Mouse (Mus musculus): ENCODE data around the gene Golt1a. TPM values are rescaled to one million over a fixed set of nuclear protein-coding genes. Genes with fewer than 3 reads are reported as not detected.
"Not testable (repeated sequence)": the region's sequence is repeated elsewhere in the genome, so short reads cannot be mapped to it uniquely, and the experiment has no call there.

Golt1a gene
- total RNA-seq, 2 experiments from 2014 or later, result 1.7 to 2.0 TPM

DNA sequence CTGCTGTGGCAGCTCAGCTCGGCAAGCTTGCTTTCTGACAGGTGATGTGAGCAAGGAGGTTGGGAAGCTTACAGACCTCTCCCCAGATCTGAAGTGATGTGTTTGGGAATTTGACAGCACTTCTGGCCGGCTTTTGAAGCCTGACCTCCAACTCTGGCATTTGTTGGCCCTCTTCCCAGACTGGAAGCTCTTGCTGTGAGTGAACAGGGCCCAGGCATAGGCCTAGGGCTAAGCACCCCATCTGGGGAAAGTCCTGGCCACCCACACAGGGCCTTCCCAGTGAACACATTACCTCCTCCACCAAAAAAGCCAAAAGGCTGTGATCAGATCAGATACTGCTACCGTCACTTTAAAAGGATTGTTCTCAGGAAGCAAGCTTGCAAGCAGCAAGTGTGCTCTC, 7.1 kb upstream of the Golt1a start:
- DNase-seq, result peak; percentile 87 to 88

DNA sequence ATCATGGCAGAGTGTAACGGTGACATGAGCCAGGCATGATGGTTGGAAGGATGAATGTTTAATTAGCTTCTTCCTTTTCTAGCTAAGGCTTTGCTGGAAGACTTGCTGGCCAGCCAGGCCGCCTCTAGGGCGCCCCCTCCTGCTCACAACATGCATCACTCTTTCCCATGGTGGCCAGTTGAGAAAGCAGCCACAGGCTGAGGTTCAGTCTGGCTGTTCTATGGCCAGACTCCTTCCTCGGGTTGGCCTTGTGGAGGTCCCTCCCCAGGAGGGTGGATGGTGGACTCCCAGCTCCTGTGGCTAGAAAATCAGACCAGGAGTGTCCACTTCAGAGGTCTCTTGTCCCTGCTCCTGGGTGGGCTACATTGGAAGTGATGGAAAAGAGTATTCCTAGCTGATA, 2.8 kb upstream of the Golt1a start:
- peak; percentile 86 to 91 for DNase-seq

DNA sequence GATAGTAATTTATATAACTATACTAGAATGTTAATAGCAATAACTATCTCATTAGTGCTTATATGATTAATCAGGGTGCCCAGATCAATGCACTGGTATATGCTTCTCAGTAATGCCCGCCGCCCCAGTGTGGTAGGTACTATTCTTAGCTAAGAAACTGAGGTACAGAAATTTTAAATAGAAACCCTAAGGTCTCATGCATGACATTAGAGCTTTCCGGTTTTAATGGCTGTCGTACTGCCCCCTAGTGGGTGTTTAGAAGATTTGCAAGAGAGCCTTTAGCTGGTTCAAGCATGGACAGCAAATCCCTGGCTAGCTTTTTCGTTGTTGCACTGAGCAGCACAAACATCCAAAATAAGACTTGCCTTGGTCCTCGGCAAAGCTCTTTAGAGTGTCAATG, 2.3 kb upstream of the Golt1a start:
- peak in 1 of 2 experiments; percentile 33 for DNase-seq

DNA sequence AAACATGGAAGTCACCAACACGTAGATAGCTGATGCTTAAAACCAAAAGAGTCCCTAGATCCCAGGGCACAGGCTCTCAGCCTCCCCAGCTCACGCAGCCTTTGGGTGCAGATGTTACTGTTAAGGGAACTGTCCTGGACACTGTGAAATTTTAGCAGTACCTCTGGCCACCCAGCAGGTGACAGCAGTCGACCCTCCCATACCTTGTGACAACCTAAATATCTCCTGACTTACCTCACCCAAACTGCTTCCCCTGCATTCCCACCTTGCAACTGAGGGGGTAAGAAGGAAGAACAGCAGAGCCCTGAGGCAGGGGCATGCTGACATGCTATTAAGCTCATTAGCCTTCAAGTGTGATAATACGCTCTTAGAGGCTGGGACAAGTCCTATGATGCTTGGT, 1.6 kb downstream of the Golt1a start:
- no peak for DNase-seq

DNA sequence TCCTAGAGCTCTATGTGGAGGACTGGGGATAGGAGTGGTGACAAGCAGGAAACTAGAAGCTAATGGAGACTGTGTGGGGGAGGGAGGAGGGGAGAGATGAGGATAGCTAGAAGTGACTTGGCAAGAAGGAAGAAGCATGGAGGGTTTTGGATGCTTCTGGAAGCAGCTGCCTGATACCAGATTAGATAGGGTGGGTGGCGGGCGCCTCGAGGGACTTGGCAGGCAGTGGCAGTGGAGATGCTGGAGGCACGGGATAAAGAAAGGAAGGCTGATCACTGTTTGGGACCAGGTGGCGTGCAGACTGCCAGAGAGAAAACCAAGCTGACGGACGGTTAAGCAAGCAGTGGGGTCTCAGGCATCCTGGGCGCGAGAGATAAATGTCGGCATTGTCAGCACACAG, 2.3 kb downstream of the Golt1a start:
- no peak for DNase-seq

DNA sequence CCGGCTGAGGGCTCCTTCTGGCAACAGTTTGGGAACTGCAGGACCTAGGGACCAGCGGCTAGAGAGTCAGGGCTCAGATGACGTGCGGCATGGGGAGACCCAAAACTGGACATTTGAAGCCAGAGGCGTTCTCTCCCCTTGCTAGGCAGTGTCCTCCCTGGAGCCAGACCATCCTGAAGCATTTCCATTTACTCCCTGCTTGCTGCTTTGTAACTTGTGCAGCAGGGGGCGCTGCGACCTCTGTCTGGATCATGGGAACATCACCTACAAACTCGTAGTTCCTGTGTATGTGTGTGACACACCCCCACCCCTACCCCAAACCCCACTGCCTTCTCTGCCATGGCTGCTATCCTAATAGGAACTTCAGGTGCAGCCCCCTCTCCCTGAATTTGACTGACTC, 4.8 kb downstream of the Golt1a start:
- DNase-seq, result peak; percentile 71 to 86

DNA sequence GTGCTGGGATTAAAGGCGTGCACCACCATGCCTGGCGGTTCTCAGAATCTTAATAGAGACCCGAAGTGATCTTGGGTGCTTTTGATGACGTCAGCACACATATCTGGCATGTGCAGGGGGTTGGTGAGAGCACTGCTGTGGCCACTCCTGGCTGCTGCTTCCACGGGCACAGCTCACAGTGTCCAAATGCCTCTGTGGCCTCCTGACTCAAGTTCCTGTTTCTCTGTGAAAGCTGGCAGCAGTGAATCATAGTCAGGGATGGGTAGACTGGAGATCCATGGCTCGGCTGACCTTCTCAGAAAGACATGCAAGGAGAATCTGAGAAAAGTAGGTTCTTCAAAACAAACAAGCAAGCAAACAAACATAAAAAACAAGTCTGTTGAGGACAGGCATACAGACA, 6.2 kb downstream of the Golt1a start:
- DNase-seq, result peak; percentile 37 to 39

DNA sequence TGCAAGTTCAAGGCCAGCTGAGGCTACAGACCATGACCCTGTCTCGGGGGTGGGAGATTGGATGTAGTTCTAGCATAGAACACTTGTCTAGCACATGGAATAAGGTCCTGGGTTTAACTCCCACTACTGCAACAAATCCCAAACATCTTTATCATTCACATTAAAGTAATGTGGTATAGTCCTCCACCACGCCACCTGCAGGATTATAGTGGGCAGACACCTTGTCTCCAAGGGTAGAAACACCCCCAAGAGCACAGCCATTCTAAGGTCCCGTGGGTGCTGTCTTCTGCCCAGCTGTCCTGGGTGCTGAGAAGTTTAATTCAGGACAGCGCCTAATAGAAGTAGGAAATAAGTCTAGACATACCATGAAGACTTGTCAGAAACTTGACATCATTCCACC, 7.0 kb downstream of the Golt1a start:
- DNase-seq, result no peak

DNA sequence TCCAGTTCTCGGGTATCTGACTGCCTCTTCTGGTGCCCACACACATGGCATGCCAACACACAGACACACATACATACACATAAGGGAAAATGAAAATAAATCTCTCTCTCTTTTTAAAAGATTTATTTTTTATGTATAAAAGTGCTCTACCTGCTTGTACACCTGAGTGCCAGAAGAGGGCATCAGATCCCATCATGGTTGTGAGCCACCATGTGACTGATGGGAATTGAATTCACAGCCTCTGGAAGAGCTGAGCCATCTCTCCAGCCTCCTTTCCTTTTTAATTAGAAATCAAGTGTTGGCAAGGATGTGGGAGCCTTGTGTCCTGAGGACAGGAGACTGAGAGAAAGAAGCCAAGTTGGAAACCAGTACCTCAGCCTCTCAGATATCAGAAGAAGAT, 7.5 kb downstream of the Golt1a start:
- DNase-seq, result no peak

DNA sequence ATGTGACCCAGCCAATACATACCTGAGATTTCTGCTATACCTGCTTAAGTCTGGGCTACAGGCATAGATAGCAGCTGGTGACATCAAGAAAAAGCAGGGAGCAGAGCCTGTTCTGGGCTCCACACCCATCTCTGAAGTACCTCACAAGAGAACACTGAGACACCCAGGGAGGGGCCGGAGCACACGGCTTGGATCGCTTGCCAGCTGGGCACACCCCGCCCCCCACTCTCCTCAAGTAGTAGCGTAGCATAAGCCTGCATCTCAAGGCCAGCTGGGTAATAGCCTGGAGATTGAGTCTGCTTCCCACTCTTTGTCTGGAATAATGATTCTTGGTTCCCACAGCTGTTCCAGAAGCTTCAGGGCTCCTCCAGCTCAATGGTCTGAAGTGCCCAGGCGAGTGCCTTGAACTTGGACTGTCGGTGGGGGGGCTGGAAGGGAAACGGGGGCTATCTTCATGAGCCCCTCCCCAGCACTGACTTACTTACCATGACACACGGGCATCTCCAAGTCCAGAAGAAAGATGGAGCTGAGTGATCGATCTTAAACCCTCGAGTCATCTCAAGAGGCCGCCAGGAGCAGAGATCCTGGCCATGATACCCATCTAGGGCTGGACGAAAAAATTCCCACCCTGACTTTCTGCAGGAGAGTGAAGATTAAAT, 11.8 kb downstream of the Golt1a start, which contains the start of gene Kiss1:
Kiss1 (plus strand) TSS at position 609 of the 659 bp plus-strand sequence.
- DNase-seq, result peak in 1 of 2 experiments; percentile 50

DNA sequence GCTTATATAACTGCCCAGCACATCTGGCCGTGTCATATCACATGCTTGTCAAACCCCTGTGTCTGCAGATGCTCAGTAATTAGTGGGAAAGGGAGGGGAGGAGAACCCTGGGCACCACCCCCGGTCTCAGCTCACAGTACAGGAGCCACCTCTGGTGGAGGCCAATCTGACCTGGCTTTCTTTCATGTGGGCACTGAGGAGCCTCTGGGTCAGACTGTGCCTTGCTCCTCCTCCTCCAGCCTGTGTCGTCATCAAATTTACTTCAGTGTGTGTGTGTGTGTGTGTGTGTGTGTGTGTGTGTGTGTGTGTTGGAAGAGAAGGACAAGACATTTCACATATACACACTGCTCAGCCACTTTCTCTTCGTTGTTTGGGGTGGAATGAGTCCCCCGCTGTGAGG, 13.7 kb downstream of the Golt1a start:
- DNase-seq, result no peak

DNA sequence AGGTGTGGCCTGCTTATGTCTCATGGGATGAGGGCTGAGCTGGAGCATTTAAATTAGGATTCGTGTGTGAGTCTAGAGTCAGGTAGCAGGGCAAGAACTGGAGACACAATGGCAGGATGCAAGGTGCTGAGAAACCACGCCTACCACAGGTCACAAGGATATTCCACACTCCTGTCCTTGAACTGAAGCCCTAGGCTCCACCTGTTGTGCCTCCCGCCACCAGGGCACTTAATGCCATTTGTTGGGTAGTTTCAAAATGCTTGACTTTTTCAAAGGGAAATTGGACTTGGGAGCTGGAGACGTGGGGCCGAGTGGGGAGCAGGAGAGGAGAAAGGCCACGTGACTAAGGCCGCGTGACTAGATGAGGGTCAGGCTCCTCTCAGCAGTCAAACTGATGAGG, 16.4 kb downstream of the Golt1a start:
- DNase-seq, result no peak

DNA sequence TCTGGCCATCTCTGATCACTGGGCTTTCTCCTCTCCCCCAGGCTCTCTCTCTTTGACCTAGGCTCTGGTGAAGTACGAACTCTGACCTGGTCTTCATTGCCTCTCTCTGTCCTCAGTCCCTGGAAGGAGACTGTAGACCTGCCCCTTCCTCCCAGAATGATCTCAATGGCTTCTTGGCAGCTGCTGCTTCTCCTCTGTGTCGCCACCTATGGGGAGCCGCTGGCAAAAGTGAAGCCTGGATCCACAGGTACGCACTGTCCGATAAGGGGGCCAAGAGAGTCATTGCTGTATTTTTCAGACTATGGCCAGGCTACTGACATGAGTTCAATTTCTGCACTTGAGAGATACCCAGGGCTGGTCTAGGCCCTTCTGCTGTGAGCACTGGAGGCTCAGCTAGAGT, 17.5 kb downstream of the Golt1a start:
- no peak for DNase-seq

DNA sequence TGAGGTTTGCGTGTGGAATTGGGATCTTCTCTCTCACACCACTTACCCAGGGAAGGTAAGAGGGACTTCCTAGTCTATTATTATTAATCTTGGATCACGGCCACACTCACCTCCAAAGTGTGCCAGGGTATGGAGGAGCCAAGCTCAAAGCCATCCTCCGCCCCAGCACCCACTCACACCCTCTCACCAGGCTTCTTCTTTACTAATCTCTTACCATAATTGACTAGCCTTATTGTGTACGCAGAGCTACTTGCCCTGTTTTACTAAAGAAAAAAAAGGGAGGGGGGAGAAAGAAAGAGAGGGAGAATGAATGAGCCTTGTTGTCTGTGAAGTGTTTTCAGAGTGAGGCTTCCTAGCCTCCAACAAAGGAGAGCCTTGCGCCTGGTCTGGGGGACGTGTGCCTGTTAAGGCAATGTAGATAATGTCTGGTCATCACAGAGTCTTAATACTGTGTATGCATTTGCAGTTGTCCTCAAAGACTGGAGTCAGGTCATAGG, 18.7 kb downstream of the Golt1a start:
- DNase-seq, result no peak

DNA sequence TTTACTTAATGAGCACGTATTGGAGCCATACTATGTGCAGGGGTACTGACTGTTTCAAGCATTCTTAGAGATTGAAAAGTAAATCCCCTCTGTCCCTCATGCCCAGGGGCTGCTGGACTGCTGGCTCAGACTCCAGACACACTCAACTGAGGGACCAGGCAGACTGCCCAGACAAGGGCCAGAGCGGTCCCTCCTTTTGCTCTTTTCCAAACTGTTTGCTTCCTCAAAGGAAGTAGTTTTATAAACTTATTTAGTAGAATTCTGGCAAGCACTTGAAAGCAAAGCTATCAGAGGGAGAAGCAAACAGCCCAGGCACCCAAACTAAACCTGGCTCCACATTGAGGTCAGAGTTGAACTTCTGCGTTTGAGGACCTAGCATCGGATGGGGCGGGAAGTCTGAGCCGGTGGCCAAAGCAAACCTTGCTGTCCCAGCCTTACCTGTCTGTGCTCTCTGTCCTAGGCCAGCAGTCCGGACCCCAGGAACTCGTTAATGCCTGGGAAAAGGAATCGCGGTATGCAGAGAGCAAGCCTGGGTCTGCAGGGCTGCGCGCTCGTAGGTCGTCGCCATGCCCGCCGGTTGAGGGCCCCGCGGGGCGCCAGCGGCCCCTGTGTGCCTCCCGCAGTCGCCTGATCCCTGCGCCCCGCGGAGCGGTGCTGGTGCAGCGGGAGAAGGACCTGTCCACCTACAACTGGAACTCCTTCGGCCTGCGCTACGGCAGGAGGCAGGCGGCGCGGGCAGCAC, 19.5 kb downstream of the Golt1a start:
- DNase-seq, result peak in 1 of 2 experiments; percentile 18

DNA sequence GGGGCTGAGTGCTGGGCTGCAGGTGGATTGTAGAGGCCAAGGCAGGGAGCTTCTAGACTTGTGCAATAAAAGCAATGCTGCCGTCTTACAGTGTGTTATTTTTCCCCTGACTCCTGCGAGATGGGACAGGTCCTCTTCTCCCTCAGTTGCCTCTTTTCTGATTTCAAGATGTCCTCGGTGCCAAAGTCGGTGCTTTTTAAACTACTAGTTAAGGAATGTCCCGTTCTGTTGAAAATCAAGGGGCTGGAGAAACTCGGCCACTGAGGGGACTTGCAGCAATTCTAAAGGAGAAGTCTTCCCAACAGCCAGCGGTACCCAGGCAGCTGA, 20.0 kb downstream of the Golt1a start:
- DNase-seq, result no peak

DNA sequence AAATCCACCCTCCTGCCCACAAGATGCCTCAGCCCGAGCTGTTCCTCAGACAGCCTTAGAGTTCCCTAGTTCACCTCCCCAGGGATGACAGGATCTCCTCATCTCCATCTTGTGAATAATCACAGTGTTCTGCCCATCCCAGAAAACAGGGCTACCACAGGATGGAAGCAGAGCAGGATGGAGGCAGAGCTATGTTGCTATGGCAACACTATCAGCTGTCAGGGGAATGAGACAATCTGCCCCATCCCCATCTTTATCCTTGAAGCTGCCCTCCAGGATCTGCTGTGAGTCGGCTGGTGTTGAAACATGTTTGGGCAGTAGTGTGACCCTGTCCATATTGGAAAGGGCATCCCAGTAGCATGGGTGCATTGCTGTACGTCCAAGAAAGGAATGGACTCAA, 21.5 kb downstream of the Golt1a start:
- DNase-seq, result peak in 1 of 2 experiments; percentile 41

DNA sequence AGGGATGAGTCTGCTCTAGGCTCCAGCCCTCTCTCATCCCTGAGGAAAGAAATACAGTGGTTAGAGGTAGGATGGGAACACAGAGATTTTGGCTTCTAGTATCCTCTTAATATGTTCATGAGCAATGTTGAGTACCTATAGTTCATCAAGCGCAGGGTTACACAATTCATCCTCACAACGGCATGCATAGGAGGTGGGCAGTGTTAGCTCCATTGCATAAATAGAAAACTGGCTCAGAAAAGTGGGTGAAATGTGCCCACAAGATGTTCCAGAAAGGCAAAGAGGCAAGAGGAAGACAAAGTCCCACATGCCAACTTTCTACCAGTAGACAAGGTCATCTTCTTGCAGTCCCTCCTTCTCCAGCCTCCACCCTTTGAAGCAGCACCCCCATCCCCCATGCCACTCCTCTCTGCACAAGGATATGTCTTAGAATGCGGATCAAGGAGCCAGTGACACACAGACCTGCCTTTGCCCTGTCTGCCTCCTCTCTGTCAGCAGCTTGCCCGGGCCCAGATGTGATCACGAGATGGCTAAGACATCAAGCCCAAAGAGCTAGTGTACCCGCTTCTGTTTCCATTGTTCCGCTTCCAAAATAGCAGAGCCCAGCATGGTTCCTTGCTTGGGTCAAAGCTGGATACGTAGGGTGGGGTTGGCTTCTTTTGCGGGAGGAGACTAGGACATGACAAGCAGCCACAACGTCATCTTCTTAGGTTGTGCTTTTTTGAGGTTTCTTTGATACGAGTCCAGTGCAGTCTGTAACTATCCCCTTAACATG, 23.2 kb downstream of the Golt1a start:
- no peak for DNase-seq

DNA sequence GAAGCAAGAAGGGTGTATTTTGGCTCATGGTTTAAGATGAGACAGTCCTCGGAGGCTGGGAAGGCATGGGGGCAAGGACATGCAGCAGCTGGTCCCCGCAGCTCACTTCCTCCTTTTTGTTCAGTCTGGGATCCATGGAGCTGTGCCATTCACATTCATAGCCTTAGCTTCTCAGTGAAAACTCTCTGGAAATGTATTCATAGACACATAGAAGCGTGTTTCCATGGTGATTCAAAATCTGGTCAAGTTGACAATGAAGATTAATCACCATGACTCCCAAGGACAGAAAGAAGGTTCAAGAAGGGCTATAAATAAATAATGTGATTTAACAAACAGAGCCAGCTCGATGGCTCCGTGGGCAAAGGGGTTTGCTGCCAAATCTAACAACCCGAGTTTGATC, 24.3 kb downstream of the Golt1a start:
- no peak for DNase-seq

DNA sequence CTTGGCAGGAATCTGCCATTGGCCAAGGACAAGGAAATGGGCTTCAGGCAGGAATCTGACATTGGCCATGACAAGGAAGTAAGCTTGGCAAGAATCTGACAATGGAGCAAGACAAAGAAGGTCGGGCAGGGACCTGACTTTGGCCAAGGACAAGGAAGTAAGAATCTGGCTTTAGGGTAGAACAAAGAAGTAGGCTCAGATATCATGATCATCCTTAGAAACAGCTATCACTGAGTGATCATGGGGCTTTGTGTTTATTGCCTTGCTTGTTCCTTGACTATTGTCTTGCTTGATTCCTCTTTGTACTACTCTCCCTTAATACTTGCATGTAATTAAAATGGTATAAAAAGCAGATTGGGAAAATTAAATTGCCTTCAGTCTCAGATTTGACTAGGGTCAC, 30.8 kb downstream of the Golt1a start:
- DNase-seq, result not testable (repeated sequence)

DNA sequence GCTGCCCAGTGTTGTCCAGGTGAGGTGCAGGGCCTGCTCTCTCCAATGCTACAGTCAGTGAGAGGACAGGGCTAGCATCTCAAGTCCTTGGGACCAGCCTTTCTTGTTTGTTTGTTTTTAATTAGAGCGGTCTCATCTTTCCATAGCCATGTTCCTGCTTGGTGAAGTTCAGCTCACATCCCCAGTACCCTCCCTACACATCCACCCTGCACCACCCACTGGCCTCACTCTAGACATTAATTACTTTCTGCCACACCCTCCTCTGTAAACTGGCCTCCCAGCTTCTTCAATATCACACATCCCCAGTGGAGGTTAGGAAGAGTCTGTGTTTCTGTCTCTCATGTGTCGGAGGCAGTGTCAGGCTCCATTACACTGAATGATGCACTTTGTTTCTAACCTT, 34.8 kb downstream of the Golt1a start:
- DNase-seq, result no peak

DNA sequence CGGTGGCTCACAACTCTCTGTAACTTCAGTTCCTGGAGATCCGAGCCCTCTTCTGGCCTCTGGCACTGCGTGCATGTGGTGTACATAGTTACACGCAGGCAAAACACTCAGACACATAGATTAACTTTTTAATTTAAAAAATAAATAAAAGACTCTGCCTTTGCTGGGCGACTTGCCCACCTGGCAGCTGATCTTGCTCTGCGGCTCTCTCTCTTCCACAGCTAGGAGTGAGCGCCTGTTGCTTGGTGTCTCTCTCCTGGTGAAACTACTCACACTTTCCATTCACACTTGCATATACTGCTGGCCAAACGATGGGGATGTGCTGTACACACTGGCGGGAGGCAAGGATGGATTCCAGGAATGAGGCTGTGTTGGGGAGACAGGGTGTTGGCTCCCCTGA, 36.9 kb downstream of the Golt1a start:
- no peak for DNase-seq

DNA sequence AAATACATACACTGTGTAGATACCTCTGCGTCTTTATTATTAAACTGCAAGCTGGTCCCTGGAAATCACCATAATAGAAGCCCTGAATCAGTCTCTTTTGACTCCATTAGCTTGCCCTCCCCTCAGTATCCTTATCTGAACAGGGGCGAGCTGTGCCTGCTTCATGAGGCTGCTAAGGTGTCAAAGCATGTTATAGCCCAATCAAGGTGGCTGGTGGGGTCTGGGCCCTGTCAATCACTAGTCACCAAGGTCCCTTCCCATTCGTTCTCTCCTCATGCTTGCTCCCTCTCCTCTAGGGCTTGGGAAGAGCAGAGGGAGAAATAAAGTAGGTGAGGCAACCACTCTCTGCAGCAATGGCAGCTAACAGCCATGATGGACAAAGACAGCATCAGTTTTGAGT, 37.6 kb downstream of the Golt1a start:
- no peak for DNase-seq
